In the genomic region with DNA sequence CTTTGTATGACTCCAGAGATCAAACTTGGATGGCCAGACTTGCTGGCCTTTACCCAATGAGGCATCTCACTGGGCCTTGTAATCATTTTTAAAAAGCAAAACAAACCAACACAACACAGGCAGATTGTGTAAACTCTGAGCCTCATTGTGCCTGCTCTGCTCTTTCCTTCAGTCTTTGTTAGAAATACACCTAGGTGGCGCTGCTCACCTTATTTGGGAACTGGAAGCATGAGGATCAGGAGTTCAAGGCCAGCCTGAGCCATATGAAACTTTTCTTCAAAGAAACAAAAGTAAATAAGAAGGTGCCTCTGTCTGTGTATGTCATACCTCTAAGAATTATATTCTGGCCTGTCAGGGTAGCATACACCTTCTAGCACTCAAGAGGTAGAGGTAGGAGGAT, we compare ENCODE assay signal across 13 mouse cellular contexts.
A peak's percentile ranks its signal among the peaks of the same experiment; 100 is the strongest.
DNase-seq lines count a peak whose midpoint lies in the region; ATAC-seq and TF ChIP-seq lines count a peak whose summit lies in the region.
"Had no signal": no experiment of that assay in that cellular context is flagged by ENCODE, and none has a peak within 500 bp of the region (broad histone marks: within the 10 kb centered on the region; RNA-seq: fewer than 3 reads in every experiment).

No protein-coding gene starts in this region.

- TF ChIP-seq EP300 in liver, postnatal 0 days (IDR thresholded peaks at IDR 0.05; ENCODE audit: low read depth) = no peak
- TF ChIP-seq EP300 in CH12.LX (IDR thresholded peaks at IDR 0.05; ENCODE audit: low read length) = no peak

- H3K4me1 ChIP-seq in liver, postnatal 0 days (ENCODE audit: insufficient read depth) = no peaks in the 10 kb centered on the region
- peaks cover 4% of the 10 kb centered on the region for H3K4me1 ChIP-seq in liver, embryonic 11.5 days (replicated peaks; ENCODE audit: control insufficient read depth, insufficient read depth, low read length)
- H3K4me1 ChIP-seq in CH12.LX (ENCODE audit: control insufficient read depth in 1 of 2, insufficient read depth in 2 of 2) = no peaks in the 10 kb centered on the region; a peak in 1 of 4 replicates
- H3K4me1 ChIP-seq: midbrain, embryonic 12.5 days had no signal

- H3K4me2 ChIP-seq in liver, postnatal 0 days (ENCODE audit: low read depth, low read length) = no peak overlapping the region
- H3K4me2 ChIP-seq in liver, embryonic 11.5 days = no peak overlapping the region
- no peak overlapping the region for H3K4me2 ChIP-seq in CH12.LX (ENCODE audit: insufficient read depth, low read depth, poor library complexity, severe bottlenecking)
- H3K4me2 ChIP-seq: embryonic facial prominence, embryonic 13.5 days; forebrain, embryonic 15.5 days; midbrain, embryonic 12.5 days had no signal

- DNase-seq in embryo, embryonic 11 days = peak; percentile 32
- DNase-seq in embryo, embryonic 10.5 days (ENCODE audit: low spot score) = no peak
- no peak for DNase-seq in liver, postnatal 0 days
- no peak for DNase-seq in liver, embryonic 11.5 days (ENCODE audit: low spot score)
- DNase-seq in CH12.LX (ENCODE audit: extremely low read depth) = peak; percentile 36
- peak; percentile 65 for DNase-seq in induced T-regulatory cell, adult 2 months (ENCODE audit: low read depth)
- no peak for DNase-seq in kidney, adult 18-20 months
- no peak for DNase-seq in cerebellum, adult 8-10 months
- DNase-seq: kidney, postnatal 10 days; right cerebral cortex, adult 18-20 months had no signal

- no peak overlapping the region for H3K4me3 ChIP-seq in liver, postnatal 0 days (ENCODE audit: low read depth, low read length)
- no peak overlapping the region for H3K4me3 ChIP-seq in liver, embryonic 11.5 days (ENCODE audit: low read depth, low read length)
- no peak overlapping the region for H3K4me3 ChIP-seq in CH12.LX (replicated peaks in 1 of 3; ENCODE audit: low read depth in 2 of 3, low read length in 2 of 3, poor library complexity in 1 of 3)
- H3K4me3 ChIP-seq: embryonic facial prominence, embryonic 13.5 days; forebrain, embryonic 15.5 days; midbrain, embryonic 12.5 days had no signal

- no peaks in the 10 kb centered on the region for H3K36me3 ChIP-seq in liver, postnatal 0 days (replicated peaks; ENCODE audit: insufficient read depth, low read length)
- no peaks in the 10 kb centered on the region for H3K36me3 ChIP-seq in liver, embryonic 11.5 days (ENCODE audit: control insufficient read depth, insufficient read depth, low read length)
- H3K36me3 ChIP-seq in CH12.LX (replicated peaks in 1 of 2; ENCODE audit: control insufficient read depth in 1 of 2, insufficient read depth in 1 of 2, low read length in 1 of 2) = no peaks in the 10 kb centered on the region
- H3K36me3 ChIP-seq: embryonic facial prominence, embryonic 13.5 days; forebrain, embryonic 15.5 days; midbrain, embryonic 12.5 days had no signal

- in situ Hi-C loops in CH12.LX (cut with MboI; ENCODE audit: low pct_ligation_motif_present, low pct_unique_long_range_greater_than_20kb, low sequenced_read_pairs) = loop anchor here (5.0 kb wide), 1 partner anchor 191 kb away; no protein-coding TSS in a partner anchor

- no peak overlapping the region for H3K9ac ChIP-seq in liver, postnatal 0 days (replicated peaks)
- H3K9ac ChIP-seq in liver, embryonic 11.5 days (ENCODE audit: low read depth, low read length) = no peak overlapping the region
- H3K9ac ChIP-seq in CH12.LX (ENCODE audit: insufficient read depth, low read depth) = no peak overlapping the region
- H3K9ac ChIP-seq: embryonic facial prominence, embryonic 13.5 days; forebrain, embryonic 15.5 days; midbrain, embryonic 12.5 days had no signal

- dilution Hi-C loops in CH12.LX (cut with MboI; ENCODE audit: extremely low pct_ligation_motif_present, extremely low pct_unique_long_range_greater_than_20kb, low sequenced_read_pairs) = no loop called here

- H3K27me3 ChIP-seq in liver, postnatal 0 days (ENCODE audit: insufficient read depth, low read length) = no peaks in the 10 kb centered on the region
- no peaks in the 10 kb centered on the region for H3K27me3 ChIP-seq in liver, embryonic 11.5 days (replicated peaks; ENCODE audit: control insufficient read depth, insufficient read depth, low read length)
- H3K27me3 ChIP-seq in CH12.LX (replicated peaks) = no peaks in the 10 kb centered on the region
- H3K27me3 ChIP-seq: embryonic facial prominence, embryonic 13.5 days; forebrain, embryonic 15.5 days; midbrain, embryonic 12.5 days had no signal

- TF ChIP-seq RAD21 in CH12.LX (IDR thresholded peaks at IDR 0.05; ENCODE audit: low read depth, low read length) = peak; percentile 83

- 68% methylated on average over 1 of the region's 1 CpGs for WGBS in liver, postnatal 0 days (ENCODE audit: insufficient replicate concordance)
- 82% methylated on average over 1 of the region's 1 CpGs for WGBS in liver, embryonic 11.5 days

- H3K79me2 ChIP-seq in CH12.LX (replicated peaks; ENCODE audit: control insufficient read depth, extremely low read depth, insufficient read depth, poor library complexity, severe bottlenecking) = no peaks in the 10 kb centered on the region

- TF ChIP-seq CTCF in liver, postnatal 0 days (IDR thresholded peaks at IDR 0.05; ENCODE audit: low read depth) = peak; percentile 52
- peak; percentile 29 to 80; a peak in 2 of 4 replicates for TF ChIP-seq CTCF in CH12.LX (conservative IDR thresholded peaks at IDR 0.05 in 1 of 2, IDR thresholded peaks at IDR 0.05 in 1 of 2; ENCODE audit: low read depth in 2 of 2, low read length in 2 of 2)

- no peak overlapping the region for H3K27ac ChIP-seq in liver, postnatal 0 days (ENCODE audit: low read depth)
- H3K27ac ChIP-seq in liver, embryonic 11.5 days (ENCODE audit: low read depth, low read length) = no peak overlapping the region
- no peak overlapping the region for H3K27ac ChIP-seq in CH12.LX (ENCODE audit: insufficient read depth, low read depth)
- H3K27ac ChIP-seq: embryonic facial prominence, embryonic 13.5 days; forebrain, embryonic 15.5 days; midbrain, embryonic 12.5 days had no signal

- H3K9me3 ChIP-seq in liver, postnatal 0 days (ENCODE audit: low read length) = no peaks in the 10 kb centered on the region
- no peaks in the 10 kb centered on the region for H3K9me3 ChIP-seq in liver, embryonic 11.5 days (ENCODE audit: control insufficient read depth, low read length)
- H3K9me3 ChIP-seq in CH12.LX (replicated peaks; ENCODE audit: low read length) = no peaks in the 10 kb centered on the region
- H3K9me3 ChIP-seq: embryonic facial prominence, embryonic 13.5 days; forebrain, embryonic 15.5 days; midbrain, embryonic 12.5 days had no signal

- no peak for ATAC-seq in liver, postnatal 0 days
- ATAC-seq in liver, embryonic 11.5 days (replicated peaks; ENCODE audit: low FRiP score) = no peak
- ATAC-seq: forebrain, embryonic 15.5 days had no signal

- no peak for TF ChIP-seq POLR2A in CH12.LX (IDR thresholded peaks at IDR 0.05; ENCODE audit: low read depth, low read length)

TF ChIP-seq in CH12.LX, 34 proteins besides CTCF, POLR2A, EP300 and RAD21:
- TF ChIP-seq ZC3H11A (IDR thresholded peaks at IDR 0.05; ENCODE audit: low read depth, low read length) = peak; percentile 74; the same call in 1 of the 2 replicates
- TF ChIP-seq SMC3 (IDR thresholded peaks at IDR 0.05; ENCODE audit: low read depth, low read length) = peak; percentile 85
- no peak for TF ChIP-seq PAX5 (IDR thresholded peaks at IDR 0.05; ENCODE audit: low read length)
TF ChIP-seq in CH12.LX: peak in this region for 2.

Comparison
In these comparisons a context has a peak if more than half of its experiments do, and no peak if none do; other contexts are left out.
1. DNase-seq: peak in embryo, embryonic 11 days (single experiment), CH12.LX (single experiment) and induced T-regulatory cell, adult 2 months (single experiment); none in embryo, embryonic 10.5 days (single experiment), liver, postnatal 0 days (single experiment), liver, embryonic 11.5 days (single experiment), kidney, adult 18-20 months (single experiment) and cerebellum, adult 8-10 months (single experiment).